Mouse (Mus musculus) lung, adult 2 months (tissue): ENCODE results near the gene Casp6.

Source experiments
- CTCF ChIP-seq: fragments of 200-500 bp; IDR thresholded peaks from 2 replicates; pipeline ENCODE4 v1.5.1; 2011; ENCODE audit warnings: mild to moderate bottlenecking, low read length, control low read depth; ENCODE audit not compliant: insufficient read depth
- POLR2A ChIP-seq: fragments of 200-500 bp; IDR thresholded peaks from 2 replicates; pipeline ENCODE4 v1.6.1; 2011; ENCODE audit warnings: low read depth, mild to moderate bottlenecking, control low read depth, low read length, borderline replicate concordance; ENCODE audit errors: extremely low read depth

DNA sequence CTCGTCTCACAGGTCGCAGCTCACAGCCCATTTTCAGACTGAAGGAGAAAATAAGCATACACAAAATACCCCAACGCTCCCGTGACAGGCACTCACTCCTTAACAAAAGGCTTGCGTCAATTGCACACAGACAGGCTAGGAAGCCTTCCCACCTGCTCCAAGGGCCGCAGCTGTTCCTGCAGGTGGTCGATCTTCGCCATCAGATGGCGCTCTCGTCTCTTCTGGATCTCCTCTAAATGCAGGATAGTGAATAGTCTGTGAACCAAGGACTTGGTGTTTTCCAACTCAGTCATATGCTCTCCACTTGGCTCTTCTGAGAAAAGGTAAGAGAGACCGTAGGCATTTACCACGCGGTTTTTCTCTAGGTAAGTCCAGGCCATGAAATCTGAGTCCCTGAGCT is 17.2 kb downstream of the Casp6 start:
- TF ChIP-seq CTCF = peak; percentile 77
- TF ChIP-seq POLR2A = no peak
